Mouse (Mus musculus) forebrain, embryonic 15.5 days (tissue): ENCODE measurements around the gene Endov. TPM values are rescaled to one million over a fixed set of nuclear protein-coding genes. Genes with fewer than 3 reads are reported as not detected.

ENCODE experiments used
- ATAC-seq: fragments of 200-750 bp; cut with Nextera tagmentation; replicated peaks from 2 replicates; pipeline ENCODE4 v1.8.0; 2017; ENCODE audit warnings: mild to moderate bottlenecking, moderate TSS enrichment, moderate library complexity
- H3K27ac ChIP-seq: fragments of 300-500 bp; sonication (generic); replicated peaks from 2 replicates; pipeline ENCODE4 v1.5.1; 2015; ENCODE audit warnings: mild to moderate bottlenecking, inconsistent platforms
- H3K27me3 ChIP-seq: fragments of 300-500 bp; sonication (generic); 2 replicates; pipeline ENCODE4 v1.6.1; 2015; ENCODE audit warnings: inconsistent platforms
- H3K36me3 ChIP-seq: fragments of 300-500 bp; sonication (generic); 2 replicates; pipeline ENCODE4 v1.6.1; 2015; ENCODE audit warnings: mild to moderate bottlenecking, inconsistent platforms
- H3K4me1 ChIP-seq: fragments of 300-500 bp; sonication (generic); 2 replicates; pipeline ENCODE4 v1.6.1; 2015; ENCODE audit warnings: inconsistent platforms
- H3K4me2 ChIP-seq: fragments of 300-500 bp; sonication (generic); replicated peaks from 2 replicates; pipeline ENCODE4 v1.6.1; 2015; ENCODE audit warnings: mild to moderate bottlenecking, inconsistent platforms
- H3K4me3 ChIP-seq: fragments of 300-500 bp; sonication (generic); 2 replicates; pipeline ENCODE4 v1.5.1; 2015; ENCODE audit warnings: mild to moderate bottlenecking, inconsistent platforms
- H3K9ac ChIP-seq: fragments of 300-500 bp; sonication (generic); replicated peaks from 2 replicates; pipeline ENCODE4 v1.6.1; 2015; ENCODE audit warnings: mild to moderate bottlenecking, inconsistent platforms
- H3K9me3 ChIP-seq: fragments of 300-500 bp; sonication (generic); 2 replicates; pipeline ENCODE4 v1.6.1; 2016; ENCODE audit warnings: inconsistent platforms
- WGBS: fragments of 180-500 bp; shearing (Covaris S2); methylation state at CpG from one replicate; pipeline ENCODE4 v1.1.7; 2015; ENCODE audit warnings: mixed read lengths; 5-methylcytosine and 5-hydroxymethylcytosine counted together
- polyA plus RNA-seq: library from polyadenylated mRNA; unstranded; fragments of >200 nt; fragmentation: Nextera tagmentation; extraction: Ambion mirVana; gene quantifications from 2 replicates; pipeline ENCODE4 v1.2.1, GENCODE M21; 2015

Endov gene
- polyA plus RNA-seq, 1 experiment from 2014 or later, result 18.5 TPM

GRCm38 (mm10) chr11:119503675-119504074 is 12.5 kb downstream of the Endov start:
- Histone ChIP-seq H3K4me2 (no peak overlapping the region), H3K4me3 (no peak overlapping the region), H3K27me3 (no peaks in the 10 kb centered on the region), H3K27ac (no peak overlapping the region), H3K36me3 (peaks cover 45% of the 10 kb centered on the region), H3K4me1 (peaks cover 5% of the 10 kb centered on the region; the same call in 1 of the 2 replicates), H3K9ac (no peak overlapping the region), H3K9me3 (no peaks in the 10 kb centered on the region)
- ATAC-seq, result peak; percentile 55; the same call in 1 of the 2 replicates

GRCm38 (mm10) chr11:119506386-119506785 is 15.2 kb downstream of the Endov start:
- no peak overlapping the region for H3K9ac ChIP-seq
- no peak overlapping the region for H3K27ac ChIP-seq
- 92% methylated on average over 4 of the region's 4 CpGs for WGBS
- H3K4me3 ChIP-seq, result no peak overlapping the region
- no peak overlapping the region for H3K4me2 ChIP-seq
- H3K27me3 ChIP-seq, result no peaks in the 10 kb centered on the region
- H3K4me1 ChIP-seq, result peaks cover 14% of the 10 kb centered on the region
- ATAC-seq, result no peak
- peaks cover 40% of the 10 kb centered on the region for H3K36me3 ChIP-seq
- no peaks in the 10 kb centered on the region for H3K9me3 ChIP-seq

GRCm38 (mm10) chr11:119507772-119508171 is 16.6 kb downstream of the Endov start:
- Histone ChIP-seq H3K9me3 (no peaks in the 10 kb centered on the region), H3K4me3 (no peak overlapping the region), H3K4me1 (peaks cover 18% of the 10 kb centered on the region), H3K36me3 (peaks cover 27% of the 10 kb centered on the region), H3K9ac (no peak overlapping the region), H3K27me3 (no peaks in the 10 kb centered on the region), H3K4me2 (no peak overlapping the region), H3K27ac (no peak overlapping the region)
- 73% methylated on average over 8 of the region's 8 CpGs for WGBS
- ATAC-seq, result no peak

GRCm38 (mm10) chr11:119509165-119509776 is 18.1 kb downstream of the Endov start:
- no peak overlapping the region for H3K4me3 ChIP-seq
- H3K36me3 ChIP-seq, result peaks cover 20% of the 10 kb centered on the region
- peak overlapping the region; percentile 57 for H3K27ac ChIP-seq
- ATAC-seq, result 0 out of 2 replicates have a peak, but pooled peaks have one; percentile 9
- no peak overlapping the region for H3K9ac ChIP-seq
- WGBS, result 31% methylated on average over 5 of the region's 5 CpGs
- no peaks in the 10 kb centered on the region for H3K27me3 ChIP-seq
- no peak overlapping the region for H3K4me2 ChIP-seq
- peaks cover 30% of the 10 kb centered on the region for H3K4me1 ChIP-seq
- H3K9me3 ChIP-seq, result no peaks in the 10 kb centered on the region

- Histone ChIP-seq H3K9ac (no peak overlapping the region), H3K27me3 (no peaks in the 10 kb centered on the region), H3K27ac (no peak overlapping the region), H3K9me3 (no peaks in the 10 kb centered on the region), H3K36me3 (peaks cover 2% of the 10 kb centered on the region; the same call in 1 of the 2 replicates), H3K4me3 (no peak overlapping the region), H3K4me2 (no peak overlapping the region), H3K4me1 (peaks cover 65% of the 10 kb centered on the region)
- WGBS, result 45% methylated on average over 9 of the region's 9 CpGs
- ATAC-seq, result no peak
These were observed 22.0 kb downstream of the Endov start for GRCm38 (mm10) chr11:119513038-119513659.

- Histone ChIP-seq H3K4me1 (peaks cover 54% of the 10 kb centered on the region), H3K4me3 (peak overlapping the region; percentile 22; the same call in 1 of the 2 replicates), H3K4me2 (peak overlapping the region; percentile 43), H3K27ac (peak overlapping the region; percentile 88), H3K9ac (0 out of 2 replicates have a peak overlapping the region, but pooled peaks have one; percentile 20), H3K27me3 (no peaks in the 10 kb centered on the region), H3K36me3 (no peaks in the 10 kb centered on the region), H3K9me3 (no peaks in the 10 kb centered on the region)
- peak; percentile 3; the same call in 1 of the 2 replicates for ATAC-seq
- 27% methylated on average over 16 of the region's 16 CpGs for WGBS
These were observed 23.1 kb downstream of the Endov start for GRCm38 (mm10) chr11:119514108-119514860.

- peak overlapping the region; percentile 22 for H3K4me3 ChIP-seq
- H3K4me1 ChIP-seq, result peaks cover 51% of the 10 kb centered on the region
These were observed 24.0 kb downstream of the Endov start for GRCm38 (mm10) chr11:119514967-119515636.

GRCm38 (mm10) chr11:119515823-119516676 is 24.9 kb downstream of the Endov start:
- peak overlapping the region; percentile 88 for H3K27ac ChIP-seq
- no peaks in the 10 kb centered on the region for H3K9me3 ChIP-seq
- 60% methylated on average over 16 of the region's 16 CpGs for WGBS
- H3K4me1 ChIP-seq, result peaks cover 51% of the 10 kb centered on the region
- peak overlapping the region; percentile 20; the same call in 1 of the 2 replicates for H3K9ac ChIP-seq
- no peaks in the 10 kb centered on the region for H3K36me3 ChIP-seq
- no peak overlapping the region for H3K4me2 ChIP-seq
- ATAC-seq, result 0 out of 2 replicates have a peak, but pooled peaks have one; percentile 6
- H3K4me3 ChIP-seq, result no peak overlapping the region
- H3K27me3 ChIP-seq, result no peaks in the 10 kb centered on the region

More at GRCm38 (mm10) chr11:119514967-119515636, 24.0 kb downstream of the Endov start:
- peak overlapping the region; percentile 20 for H3K9ac ChIP-seq
- peak; percentile 85 for ATAC-seq
- peak overlapping the region; percentile 88 for H3K27ac ChIP-seq
- H3K36me3 ChIP-seq, result no peaks in the 10 kb centered on the region
- no peaks in the 10 kb centered on the region for H3K27me3 ChIP-seq
- WGBS, result 2% methylated on average over 21 of the region's 21 CpGs
- peak overlapping the region; percentile 43 for H3K4me2 ChIP-seq
- H3K9me3 ChIP-seq, result no peaks in the 10 kb centered on the region

GRCm38 (mm10) chr11:119516677-119517361 is 25.7 kb downstream of the Endov start:
- no peak for ATAC-seq
- H3K27ac ChIP-seq, result peak overlapping the region; percentile 88
- no peaks in the 10 kb centered on the region for H3K27me3 ChIP-seq
- WGBS, result 60% methylated on average over 12 of the region's 12 CpGs
- no peaks in the 10 kb centered on the region for H3K9me3 ChIP-seq
- no peak overlapping the region for H3K4me2 ChIP-seq
- no peak overlapping the region for H3K9ac ChIP-seq
- no peak overlapping the region for H3K4me3 ChIP-seq
- no peaks in the 10 kb centered on the region for H3K36me3 ChIP-seq
- peaks cover 51% of the 10 kb centered on the region for H3K4me1 ChIP-seq

GRCm38 (mm10) chr11:119519387-119519786 is 28.2 kb downstream of the Endov start:
- H3K4me2 ChIP-seq, result no peak overlapping the region
- no peak for ATAC-seq
- no peak overlapping the region for H3K4me3 ChIP-seq
- no peak overlapping the region for H3K27ac ChIP-seq
- no peak overlapping the region for H3K9ac ChIP-seq
- H3K36me3 ChIP-seq, result no peaks in the 10 kb centered on the region
- 100% methylated on average over 1 of the region's 1 CpGs for WGBS
- H3K27me3 ChIP-seq, result no peaks in the 10 kb centered on the region
- no peaks in the 10 kb centered on the region for H3K9me3 ChIP-seq
- peaks cover 34% of the 10 kb centered on the region for H3K4me1 ChIP-seq
